Mouse (Mus musculus) liver, embryonic 14.5 days (tissue): ENCODE measurements around the gene Rhpn2.

Experiments used
- CTCF ChIP-seq: IDR thresholded peaks from 2 replicates; pipeline ENCODE4 v1.5.1; 2016; ENCODE audit warnings: antibody characterized with exemption, low read depth, control low read depth
- EP300 ChIP-seq: IDR thresholded peaks from 2 replicates; pipeline ENCODE4 v1.6.1; 2016; ENCODE audit warnings: antibody characterized with exemption, low read depth

- TF ChIP-seq CTCF: no peak
- no peak for TF ChIP-seq EP300
Measured at GRCm38 (mm10) chr7:35319755-35320154, 14.2 kb upstream of the Rhpn2 start.
